Mouse (Mus musculus) cerebellum, adult 9-10 months (tissue): ENCODE data around the gene Tsc22d2.

Experiments used
- DNase-seq: peaks from one replicate; pipeline ENCODE4 v3.0.0; 2022

The Tsc22d2 gene

DNA sequence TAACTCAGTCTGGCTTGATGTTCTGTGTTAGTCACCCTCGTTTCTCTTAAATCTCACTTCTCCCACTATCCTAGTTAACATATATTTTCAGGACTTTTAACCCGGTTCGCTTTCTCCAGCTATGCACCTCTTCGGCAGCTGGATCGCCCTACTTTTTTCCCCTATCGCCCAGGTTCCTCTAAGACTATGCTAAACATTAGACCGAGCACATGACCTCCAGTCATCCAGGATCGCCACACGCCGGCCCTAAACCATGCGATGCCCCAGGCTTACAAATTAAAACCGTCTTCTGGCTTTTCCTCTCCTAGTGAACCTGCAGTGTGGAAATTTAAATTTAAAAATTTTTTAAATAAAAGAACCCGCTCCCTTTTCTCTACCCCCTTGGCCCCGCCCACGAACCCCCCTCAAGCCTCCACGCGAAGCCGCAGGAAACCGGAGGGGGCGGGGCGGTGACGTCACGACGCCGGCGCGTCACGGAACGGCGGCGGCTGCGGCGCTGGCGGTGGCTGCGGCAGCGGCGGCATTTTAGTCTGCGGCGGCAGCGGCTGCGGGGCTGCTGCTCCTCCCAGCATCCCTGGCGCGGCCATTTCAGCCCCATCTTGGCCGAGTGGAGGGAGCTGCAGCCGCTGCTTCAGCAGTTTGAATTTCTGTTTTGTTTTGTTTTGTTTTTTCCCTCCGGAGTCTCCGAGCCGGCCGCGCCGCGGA lies at the start of gene Tsc22d2:
Tsc22d2 (plus strand) TSS at position 482 of the 705 bp plus-strand sequence.
- peak; percentile 96 for DNase-seq

DNA sequence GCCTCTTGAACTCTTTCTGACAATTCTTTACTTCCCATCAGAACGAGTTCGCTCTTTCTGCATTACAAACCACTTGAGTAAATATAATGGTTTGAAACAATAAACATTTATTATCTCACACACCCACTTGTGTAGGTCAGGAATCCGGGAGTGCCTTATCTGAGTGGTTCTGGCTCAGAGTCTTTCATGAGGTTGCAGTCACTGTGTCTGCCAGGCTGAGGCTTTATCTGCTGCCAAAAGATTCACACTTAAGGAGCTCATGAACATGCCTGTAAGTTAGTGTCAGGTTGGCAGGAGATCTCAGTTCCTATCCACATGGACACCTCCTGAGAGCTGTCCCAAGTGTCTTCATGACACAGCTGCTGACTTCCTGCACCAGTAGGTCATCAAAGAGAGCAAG lies 47.8 kb upstream of the Tsc22d2 start:
- DNase-seq = no peak

DNA sequence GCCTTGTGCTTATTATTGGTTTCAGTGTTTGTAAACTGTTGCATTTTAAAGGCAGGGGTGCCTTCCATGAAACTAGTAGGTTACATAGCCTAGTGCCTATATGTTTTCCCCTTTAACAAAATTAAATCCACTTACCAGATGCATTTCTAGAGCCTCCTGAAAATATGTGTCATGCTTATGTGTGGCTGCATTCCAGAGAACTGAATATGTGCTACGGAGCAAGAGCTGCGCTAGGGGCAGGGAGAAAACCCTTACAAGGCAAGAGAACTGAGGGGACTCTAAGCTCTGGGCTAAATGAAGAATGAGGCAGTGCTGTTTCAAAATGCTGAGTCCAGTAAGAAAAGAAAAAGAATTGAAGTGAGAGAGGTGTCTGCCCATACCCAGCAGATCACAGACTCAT lies 43.7 kb upstream of the Tsc22d2 start:
- no peak for DNase-seq

DNA sequence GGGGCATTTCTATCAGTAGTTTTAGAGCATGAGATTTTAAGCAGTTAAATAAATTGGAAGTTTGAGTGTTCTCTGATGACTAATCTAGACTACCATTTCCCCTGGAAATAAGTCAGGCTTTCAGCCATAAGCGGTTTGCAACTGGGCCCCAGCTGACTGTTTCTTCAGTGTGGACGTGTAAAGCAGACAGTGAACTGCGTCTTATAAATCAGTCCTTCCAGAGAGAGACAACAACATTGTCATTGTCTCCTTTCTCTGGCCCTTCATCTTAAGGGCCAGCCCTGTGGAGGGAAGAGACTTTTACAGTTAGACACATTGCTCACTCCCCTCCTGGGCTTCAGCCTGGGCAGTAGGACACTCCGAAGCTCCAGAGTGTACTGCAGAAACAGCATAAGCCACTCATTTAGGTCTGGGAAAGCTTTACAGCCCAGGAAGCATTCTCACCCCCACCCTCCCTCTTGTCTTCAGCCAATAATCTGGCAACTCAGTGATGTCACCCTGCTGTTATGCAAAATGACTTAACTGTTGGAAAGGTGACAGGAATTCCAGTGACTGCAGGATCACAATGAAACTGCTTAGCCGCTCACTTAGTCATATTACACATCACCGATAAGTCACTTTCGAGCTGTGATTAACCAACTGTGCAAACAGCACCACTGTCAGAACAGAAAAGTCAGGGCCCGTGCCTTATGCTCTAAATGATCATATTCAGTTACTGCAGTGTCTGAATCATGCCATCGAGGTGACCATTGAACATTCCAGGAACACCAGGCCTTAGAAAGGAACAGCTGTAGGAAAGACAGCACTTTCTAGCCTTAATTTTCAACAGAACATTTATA lies 42.2 kb upstream of the Tsc22d2 start:
- DNase-seq = peak; percentile 83

DNA sequence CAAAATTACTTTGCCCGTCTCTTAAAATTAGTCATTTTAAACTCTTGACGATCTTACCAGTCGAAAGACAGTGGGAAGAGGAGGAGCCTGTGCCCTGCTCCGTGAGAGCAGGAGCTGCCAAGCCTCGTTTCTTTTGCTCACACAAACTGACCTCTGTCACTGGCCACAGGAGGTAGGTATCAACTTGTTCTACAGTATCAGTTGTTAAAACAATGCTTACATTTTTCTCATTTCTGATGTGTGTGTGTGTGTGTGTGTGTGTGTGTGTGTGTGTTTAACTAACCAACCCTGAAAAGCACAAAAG lies 41.7 kb upstream of the Tsc22d2 start:
- DNase-seq = no peak

DNA sequence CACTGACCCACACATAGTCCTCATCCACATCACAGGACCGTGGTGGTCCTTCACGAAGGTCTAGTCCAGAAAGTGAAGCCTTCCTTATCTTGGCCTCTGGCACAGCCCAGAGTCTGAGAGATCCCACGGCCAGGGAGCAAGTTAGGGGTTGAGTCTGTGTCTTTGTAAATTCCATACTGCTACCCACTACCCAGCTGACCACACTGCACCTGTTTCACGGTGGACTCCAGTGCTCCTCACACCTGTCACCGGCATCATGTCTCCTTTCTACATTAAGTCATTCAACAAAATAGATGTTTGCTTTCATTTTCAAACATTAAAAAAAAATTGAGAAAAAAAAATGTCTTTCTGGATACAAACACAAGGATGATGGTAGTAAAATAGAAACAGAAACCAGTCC lies 40.2 kb upstream of the Tsc22d2 start:
- DNase-seq = no peak

DNA sequence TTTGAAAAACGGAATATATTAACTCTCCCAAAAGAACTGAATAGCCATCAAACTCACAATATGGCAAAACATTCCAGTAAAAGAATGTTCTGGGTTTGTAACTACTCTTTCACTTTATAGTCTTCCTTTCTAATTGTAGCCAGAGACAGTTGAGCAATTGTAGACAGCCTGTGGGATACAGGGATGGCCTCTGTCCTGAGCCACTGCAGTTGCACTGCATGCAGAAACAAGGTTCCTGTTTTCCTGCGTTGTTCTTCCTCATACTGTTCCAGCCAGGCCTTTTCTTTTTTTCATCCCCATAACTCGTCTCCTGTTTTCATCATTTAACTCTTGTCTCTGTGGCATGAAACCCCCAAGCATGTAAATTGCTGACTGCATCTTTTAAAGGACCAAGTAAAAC lies 37.8 kb upstream of the Tsc22d2 start:
- DNase-seq = no peak

DNA sequence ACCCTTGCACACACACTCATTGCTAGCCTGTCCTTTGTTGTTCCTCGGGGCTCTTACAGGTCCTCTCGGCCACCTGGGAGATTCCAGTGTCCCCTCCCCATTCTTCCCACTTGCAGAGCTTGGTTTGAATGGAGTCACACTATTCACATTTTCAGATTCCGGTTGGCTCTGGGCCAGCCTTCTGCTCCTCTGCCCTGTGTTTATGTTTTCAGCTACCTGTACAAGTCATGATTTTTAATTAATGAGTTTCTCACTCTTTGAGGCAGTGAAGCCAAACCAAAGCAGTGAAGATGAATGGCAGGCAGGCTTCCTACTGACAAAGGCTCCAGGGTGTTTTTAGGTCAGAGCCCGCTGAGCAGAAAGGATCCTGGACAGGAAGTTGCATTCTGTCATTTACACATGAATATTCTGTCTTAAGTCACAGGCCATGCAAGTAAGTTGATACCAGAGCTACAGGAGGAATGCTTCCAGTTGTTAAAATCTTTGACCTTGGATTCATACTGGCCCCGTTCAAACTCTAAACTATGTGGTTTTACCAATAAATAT lies 36.9 kb upstream of the Tsc22d2 start:
- DNase-seq = no peak

DNA sequence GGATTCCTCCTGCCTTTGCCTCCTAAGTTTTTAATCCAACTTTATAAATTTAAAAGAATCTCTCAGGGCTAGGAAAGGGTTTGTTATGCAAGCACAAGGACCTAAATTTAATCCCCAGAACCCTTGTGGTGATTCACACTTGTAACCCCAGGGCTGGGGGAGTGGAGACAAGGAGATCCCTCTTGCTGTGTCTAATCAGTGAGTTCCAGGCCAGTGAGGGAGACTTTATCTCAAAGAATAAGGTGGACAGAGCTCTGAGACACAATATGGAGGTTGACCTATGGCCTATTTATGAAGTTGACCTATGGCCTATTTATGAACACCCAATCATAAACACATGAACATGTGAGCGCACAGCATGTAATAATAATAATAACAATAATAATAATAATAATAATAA lies 31.8 kb upstream of the Tsc22d2 start:
- DNase-seq = no peak

DNA sequence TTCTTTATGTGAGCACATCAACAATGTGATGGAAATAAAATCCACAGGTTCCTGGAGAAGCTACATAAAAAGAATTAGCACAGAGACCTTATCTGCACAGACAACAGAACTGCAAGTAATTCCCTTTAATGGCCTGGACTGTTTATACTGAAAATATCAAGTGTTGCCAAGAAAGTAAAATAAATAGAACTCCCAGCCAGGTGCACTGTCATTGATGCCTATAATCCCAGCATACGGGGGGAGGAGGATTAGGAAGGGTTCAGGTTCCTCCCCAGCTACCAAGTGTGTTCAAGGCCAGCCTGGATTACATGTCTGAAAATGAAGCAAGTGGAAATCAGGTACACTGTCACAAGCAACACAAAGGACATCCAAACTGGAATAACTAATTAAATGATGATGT lies 29.5 kb upstream of the Tsc22d2 start:
- DNase-seq = no peak

DNA sequence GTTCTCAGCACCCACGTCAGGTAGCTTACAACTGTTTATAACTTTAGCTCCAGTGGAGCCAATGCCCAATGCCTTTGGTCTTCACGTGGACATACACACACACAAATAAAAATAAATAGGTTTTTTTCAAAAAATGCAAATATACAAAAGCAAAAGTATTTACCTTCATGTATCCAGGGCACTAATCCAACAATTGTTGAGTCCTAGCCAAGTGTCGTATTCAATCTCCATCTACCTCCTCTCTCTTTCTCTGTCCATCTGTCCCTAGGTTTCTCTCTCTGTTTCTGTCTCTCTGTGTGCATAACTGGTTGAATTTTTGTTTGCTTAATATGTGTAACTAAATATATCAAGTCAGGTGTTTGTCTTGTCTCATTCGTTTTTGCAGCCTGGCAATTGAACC lies 25.8 kb upstream of the Tsc22d2 start:
- peak; percentile 42 for DNase-seq

DNA sequence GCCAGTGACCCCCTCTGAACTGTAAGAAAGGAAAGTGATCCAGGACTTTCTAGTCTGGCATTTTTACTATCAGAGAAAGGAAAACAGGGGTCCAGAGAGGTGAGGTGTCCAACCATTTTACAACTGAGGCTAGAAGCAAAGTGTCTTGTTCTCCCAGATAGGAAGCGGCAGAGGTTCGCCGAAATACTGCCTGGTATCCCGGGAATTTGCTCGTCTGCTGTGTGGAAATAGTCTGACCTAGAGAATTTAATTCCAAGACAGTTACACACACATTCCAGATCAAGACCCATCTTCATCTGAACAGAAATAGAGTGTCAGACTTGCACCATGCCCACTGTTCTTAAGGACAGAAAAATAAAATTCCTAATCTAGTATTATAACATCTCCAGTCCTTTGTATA lies 16.0 kb upstream of the Tsc22d2 start:
- no peak for DNase-seq

DNA sequence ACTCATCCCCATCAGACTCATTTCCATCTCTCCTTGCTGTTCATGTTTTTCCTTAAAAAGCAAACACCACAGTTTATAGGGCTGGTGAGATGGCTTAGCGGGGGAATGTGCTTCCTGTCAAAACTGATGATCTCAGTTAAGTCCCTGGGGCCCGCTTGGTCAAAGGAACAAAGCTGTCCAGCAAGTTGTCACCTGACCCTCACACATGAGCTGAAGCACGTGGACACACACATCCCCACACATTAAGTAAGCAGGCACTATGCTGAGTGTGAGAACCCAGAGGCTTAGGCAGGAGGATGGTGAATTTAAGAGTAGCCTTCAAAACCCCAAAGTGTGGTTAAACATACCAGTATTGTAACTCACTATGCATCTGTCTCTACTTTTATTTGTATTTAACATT lies 14.6 kb upstream of the Tsc22d2 start:
- no peak for DNase-seq

DNA sequence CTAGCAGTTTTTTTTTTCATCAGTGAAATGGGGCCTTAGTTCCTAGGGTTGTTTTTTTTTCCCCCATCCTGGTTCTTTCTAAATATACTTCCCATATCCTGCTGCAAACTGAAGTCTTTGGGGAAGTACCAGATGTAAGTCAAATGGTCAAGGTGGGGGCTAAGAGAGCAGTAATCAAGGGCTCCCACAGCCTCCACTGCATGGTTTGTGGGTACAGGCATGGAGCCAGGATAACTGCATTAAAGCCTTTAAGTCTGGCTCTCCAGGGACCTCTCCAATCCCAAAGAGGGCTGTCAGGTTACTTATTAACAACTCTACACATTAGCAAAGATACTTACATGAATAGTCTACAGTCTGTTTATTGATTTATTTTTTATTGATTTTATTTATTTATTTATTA lies 2.8 kb upstream of the Tsc22d2 start:
- DNase-seq = no peak

DNA sequence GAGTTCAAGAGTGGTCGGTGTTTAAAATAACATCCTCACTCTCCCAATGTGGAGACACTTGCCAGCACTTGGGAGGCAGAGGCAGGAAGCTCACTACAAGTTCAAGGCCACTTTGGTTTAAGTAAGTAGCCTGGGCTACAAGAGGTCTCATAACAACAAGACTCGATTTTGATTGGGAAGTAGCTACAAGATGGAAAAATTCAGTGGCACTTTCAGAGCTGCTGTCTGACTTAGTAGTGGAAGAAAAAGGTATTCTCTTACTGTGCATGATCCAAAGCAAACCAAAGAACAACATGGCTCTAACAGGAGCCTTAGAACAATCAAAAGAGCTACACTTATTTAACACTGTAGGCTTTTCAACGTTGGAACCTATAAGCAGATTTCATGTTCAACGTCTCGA lies 844 bp upstream of the Tsc22d2 start:
- DNase-seq = no peak

DNA sequence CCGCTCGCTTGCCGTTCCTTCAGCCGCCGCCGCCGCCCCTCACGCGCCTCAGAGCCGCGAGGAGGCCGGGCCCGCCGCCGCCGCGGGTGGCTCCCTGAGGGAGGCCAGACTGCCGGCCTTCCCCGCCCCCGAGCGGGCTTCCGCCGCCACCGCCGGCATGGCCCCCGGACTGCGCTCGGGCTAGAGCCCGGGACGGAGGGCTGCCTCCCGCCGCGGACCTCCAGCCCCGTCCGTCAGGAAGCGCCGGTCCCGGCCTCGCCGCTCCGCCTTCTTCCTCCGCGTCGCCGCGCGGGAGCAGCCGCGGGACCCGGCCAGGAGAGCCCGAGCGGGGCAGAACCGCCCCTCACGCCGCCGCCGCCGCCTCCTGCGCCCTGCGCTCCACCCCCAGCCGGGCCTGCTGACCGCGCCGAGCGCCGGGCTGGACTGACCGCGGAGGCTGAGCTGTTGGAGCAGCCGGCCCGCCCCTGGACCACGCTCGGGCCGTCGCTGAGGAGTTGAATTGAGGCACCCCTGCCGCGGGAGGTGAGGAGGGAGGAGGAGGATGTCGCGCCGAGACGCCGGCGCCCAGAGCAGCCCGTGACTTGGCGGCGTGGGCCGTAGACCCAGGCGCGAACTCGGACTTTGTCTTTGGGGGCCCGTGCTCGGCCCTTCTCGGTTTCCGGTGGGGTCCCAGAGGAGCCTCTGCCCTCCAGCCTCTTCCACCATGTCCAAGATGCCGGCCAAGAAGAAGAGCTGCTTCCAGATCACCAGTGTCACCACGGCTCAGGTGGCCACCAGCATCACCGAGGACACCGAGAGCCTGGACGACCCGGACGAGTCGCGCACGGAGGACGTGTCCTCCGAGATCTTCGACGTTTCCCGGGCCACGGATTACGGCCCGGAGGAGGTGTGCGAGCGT lies 720 bp downstream of the Tsc22d2 start:
- peak; percentile 74 for DNase-seq

DNA sequence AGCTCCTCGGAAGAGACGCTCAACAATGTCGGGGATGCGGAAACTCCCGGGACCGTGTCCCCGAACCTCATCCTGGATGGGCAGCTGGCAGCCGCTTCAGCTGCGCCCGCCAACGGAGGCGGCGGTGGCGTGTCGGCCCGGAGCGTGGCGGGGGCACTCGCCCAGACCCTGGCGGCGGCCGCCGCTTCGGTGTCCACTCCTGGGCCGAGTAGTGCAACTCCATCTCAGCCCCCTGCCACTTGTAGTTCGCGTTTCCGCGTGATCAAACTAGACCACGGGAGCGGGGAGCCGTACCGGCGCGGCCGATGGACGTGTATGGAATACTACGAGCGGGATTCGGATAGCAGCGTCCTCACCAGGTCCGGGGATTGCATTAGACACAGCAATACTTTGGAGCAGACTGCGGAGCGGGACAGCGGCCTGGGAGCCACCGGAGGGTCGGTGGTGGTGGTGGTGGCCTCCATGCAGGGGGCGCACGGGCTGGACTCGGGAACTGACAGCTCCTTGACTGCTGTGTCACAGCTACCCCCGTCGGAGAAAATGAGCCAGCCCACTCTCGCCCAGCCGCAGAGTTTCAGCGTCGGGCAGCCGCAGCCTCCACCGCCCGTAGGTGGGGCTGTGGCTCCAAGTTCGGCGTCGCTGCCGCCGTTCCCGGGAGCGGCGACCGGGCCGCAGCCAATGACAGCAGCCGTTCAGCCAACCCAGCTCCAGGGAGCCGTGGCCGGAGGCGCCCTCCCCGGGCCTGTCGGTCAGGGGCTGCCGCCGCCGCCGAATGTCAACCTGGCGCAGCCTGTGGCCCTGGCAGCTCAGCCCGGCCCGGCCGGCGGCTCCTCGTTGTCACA lies 1.6 kb downstream of the Tsc22d2 start:
- DNase-seq = peak; percentile 64

DNA sequence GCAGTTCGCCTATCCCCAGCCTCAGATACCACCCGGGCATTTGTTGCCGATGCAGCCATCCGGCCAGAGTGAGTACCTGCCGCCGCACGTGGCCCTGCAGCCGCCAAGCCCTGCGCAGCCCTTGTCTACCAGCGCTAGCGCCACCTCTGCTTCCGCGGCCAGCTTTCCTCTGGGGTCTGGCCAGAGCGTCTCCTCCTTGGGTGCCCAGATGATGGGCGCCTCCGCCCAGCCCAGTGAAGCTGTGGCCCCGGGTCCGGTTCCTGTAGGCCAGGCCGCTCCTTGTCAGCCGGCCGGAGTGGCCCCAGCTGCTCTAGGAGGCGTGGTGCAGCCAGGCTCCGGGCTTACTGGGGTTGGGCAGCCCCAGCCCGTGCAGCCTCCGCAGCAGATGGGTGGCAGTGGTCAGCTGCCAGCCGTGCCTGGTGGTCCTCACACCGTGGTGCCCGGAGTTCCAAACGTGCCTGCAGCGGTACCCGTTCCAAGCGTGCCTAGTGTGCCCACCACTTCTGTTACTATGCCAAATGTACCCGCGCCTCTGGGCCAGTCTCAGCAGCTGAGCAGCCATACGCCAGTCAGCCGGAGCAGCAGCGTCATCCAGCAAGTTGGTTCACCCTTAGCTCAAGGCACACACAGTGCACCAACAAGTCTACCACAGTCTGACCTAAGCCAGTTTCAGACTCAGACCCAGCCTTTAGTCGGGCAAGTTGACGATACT lies 2.4 kb downstream of the Tsc22d2 start:
- DNase-seq = peak; percentile 55

DNA sequence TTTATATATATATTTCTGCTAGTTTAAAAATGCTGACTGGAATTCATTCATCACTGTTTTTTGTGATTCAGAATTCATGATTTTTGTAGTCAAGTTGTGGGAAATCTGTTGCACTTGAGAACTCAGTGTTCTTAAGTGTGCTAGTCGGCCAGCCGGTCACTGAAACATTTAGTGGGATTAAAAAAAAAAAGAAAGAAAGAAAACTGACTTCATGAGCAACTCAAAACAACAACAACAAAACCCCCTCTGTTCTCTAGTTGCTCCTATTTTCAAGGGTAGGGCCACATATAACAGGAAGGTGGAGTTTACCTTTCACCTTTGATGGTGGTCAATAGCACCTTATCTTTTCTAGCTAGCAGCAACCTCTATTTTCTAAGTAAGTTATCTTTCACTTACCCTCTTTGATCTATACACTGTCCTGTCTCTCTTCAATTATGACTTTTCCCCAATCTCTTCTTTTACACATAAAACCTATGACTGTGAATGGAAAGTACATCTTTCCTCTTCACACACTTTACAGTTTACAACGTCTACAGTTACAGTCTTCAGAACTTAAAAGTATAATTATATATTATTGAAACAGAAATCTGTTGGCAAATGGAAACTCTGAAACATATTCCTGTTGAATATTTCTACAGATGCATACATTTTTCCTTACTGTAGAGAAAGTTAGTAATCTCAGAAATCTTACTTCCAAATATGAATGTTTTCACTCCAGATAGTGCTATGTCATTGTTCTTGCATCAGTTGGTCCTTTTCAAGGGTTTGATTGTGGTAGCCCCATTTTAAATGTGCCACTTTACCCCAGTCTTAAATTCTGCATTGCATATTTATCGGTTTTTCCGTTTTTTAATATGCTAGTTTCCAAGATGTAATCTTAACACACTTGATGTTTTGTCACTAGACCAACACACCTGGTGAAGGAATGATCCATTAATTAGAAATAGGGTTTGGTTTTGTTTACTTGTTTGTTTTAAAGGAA lies 4.5 kb downstream of the Tsc22d2 start:
- DNase-seq = no peak

DNA sequence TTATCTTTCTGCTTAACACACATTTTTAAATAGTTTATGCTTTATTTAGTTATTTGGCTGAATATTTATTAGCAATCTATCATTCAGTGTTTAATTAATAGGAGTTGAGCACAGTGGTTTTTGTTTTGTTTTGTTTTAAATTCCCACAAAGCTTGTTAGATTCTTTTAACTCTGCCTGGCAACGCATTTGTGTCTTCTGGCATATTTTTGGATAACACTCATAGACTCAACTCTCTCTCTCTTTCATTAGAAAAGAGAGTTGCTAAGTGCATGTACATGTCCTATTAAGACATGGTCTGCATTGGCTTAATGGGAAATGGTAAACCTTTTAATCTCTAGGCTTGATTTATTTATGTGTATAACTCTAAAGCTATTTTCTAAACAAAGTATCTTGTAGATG lies 14.3 kb downstream of the Tsc22d2 start:
- no peak for DNase-seq
